Mouse (Mus musculus): ENCODE data around the gene Them7.

Them7 gene

DNA sequence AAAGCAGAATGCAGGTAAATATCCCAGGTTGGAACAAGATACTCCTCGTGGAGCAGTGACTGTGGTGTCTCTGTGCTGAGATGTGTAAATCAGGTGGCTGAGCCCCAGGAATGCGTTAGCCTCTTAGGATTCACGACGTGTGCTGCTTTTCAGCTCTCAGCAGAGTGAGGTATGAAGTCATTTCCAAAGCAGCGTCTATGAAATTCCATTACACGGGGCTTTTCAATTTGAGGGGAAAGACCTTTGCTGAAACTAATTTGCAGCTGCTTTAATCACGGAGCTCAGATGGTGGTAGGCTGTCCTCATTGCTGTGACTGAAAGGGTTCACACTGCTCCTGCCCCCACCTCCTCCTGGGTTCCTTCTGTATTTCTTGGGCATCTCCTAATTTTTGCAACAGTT, 87.9 kb downstream of the Them7 start:
- no peak for DNase-seq

- no peak for DNase-seq
Observed at GRCm38 (mm10) chr2:105313077-105313476, 89.0 kb downstream of the Them7 start.

- no peak for DNase-seq
Observed at GRCm38 (mm10) chr2:105317556-105318184, 93.5 kb downstream of the Them7 start.

GRCm38 (mm10) chr2:105326067-105326466, 101.9 kb downstream of the Them7 start:
- no peak for DNase-seq

DNA sequence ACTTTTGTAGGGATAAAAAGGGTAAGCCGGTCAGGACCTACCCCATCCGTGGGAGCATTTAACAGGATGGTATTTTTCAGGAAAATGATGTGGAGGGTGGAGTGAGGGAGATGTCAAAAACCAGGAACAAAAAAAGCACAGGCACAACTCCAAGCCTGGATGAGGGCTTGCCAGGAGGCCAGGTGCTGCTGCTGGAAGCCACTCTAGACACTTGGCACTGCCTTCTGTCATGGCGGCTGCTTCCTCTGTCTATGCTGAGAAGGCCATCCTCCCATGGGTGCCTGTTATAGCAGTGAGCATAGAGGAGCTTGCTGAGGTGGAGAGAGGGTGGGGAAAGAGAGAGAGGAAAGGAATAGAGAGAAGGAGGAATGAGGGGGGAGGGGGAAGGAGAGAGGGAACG, 105.9 kb downstream of the Them7 start:
- DNase-seq, result no peak

DNA sequence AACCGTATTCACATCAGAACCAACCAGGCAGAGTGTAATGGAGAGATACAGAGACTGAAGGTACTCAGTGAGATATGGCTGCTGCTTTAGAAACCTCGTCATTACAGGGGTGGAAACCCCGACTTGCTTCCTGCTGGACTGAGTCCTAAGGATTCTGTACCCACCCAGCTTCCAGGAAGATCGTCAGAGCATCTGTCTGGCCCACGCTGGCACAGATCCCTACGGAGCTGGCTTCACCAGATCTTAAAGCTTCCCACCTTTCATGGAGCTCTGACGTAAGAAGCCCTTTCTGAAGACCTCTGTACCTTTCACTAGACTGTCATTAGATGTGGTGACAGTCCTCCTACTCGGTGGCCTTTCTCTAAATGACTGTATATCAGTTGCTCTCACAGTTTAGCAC, 109.0 kb downstream of the Them7 start:
- no peak for DNase-seq

GRCm38 (mm10) chr2:105333976-105334713, 110.0 kb downstream of the Them7 start:
- DNase-seq, result no peak

DNA sequence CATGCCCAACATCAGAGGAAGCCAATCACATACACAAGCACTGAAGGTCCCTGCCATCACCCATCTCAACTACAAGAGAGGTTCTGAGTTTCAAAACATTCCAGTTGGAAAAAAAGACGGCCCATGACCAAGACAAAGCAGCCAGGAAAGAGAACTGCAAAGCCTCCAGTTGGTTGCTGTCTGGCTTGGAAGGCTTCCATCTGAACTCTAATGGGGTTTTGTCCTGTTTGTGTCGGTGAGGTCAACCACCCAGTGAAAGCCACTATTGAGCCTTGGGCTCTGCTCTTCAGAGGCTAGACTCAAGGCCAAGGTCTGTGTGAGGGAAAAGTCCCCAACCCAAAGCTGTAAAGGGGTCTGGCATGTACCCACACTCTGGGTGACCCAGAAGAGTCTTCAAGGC, 111.5 kb downstream of the Them7 start:
- DNase-seq, result no peak

- no peak for DNase-seq
Observed at GRCm38 (mm10) chr2:105336314-105337027, 112.4 kb downstream of the Them7 start.

GRCm38 (mm10) chr2:105337171-105337875, 113.2 kb downstream of the Them7 start:
- no peak for DNase-seq

- DNase-seq, result no peak
Observed at GRCm38 (mm10) chr2:105339993-105340392, 115.9 kb downstream of the Them7 start.

DNA sequence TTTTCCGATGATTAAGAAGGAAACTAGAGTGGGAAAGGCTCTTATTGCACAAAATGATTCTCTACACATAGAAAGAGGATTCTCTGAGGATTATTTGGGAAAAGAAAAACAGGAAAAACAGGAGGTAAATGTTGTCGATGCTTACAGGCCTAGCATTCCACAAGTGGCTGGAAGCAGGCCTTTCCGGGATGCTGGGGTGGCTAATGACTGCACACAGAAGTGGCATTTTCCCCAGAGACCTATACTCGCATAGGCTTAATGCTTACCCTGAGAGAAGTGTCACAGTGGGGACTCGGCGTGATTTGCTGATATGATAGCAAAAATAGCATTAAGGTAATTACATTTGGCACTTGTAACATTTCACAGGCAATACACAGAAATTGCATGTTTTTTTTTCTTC, 124.8 kb downstream of the Them7 start:
- no peak for DNase-seq

DNA sequence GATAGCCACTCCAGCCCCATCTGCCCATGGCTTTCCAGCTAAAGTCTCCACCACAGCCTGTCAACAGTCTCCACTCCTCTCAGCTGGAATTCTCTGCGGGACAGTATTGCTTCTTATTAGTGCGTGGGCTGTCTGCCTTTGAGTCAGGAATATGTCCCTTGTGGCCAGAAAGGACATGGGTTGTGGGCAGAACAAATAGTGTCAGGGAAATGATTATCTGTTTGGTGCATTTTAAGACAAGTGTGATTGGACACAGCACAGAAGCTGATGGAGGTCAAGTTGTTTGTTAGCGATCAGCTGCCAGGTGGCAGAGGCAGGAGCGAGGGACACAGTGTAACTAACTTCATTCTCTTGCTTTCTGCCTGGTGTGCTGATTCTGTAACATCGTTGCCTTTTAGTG, 132.7 kb downstream of the Them7 start:
- DNase-seq, result no peak

GRCm38 (mm10) chr2:105358040-105358439, 133.9 kb downstream of the Them7 start:
- no peak for DNase-seq

DNA sequence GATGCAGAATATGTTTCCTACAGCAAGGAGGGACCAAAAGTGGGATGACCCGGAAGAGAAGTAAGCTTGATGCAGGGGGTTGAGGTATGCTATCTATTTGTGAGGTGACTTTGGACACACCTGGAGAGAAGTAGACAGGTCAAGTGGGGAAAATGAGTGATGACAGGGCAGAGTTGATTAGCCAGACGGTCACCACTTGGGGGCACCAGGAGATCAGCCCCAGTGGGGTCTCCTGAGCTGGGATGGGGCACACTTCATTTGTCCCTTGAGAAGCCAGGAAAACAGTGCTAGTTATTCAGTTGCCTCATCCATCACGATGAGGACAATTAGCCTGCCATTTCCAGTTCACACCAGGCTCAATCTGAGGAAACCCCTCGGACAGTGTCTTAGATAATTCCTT, 143.5 kb downstream of the Them7 start:
- DNase-seq, result no peak

- DNase-seq, result no peak
Observed at GRCm38 (mm10) chr2:105370240-105370639, 146.1 kb downstream of the Them7 start.

DNA sequence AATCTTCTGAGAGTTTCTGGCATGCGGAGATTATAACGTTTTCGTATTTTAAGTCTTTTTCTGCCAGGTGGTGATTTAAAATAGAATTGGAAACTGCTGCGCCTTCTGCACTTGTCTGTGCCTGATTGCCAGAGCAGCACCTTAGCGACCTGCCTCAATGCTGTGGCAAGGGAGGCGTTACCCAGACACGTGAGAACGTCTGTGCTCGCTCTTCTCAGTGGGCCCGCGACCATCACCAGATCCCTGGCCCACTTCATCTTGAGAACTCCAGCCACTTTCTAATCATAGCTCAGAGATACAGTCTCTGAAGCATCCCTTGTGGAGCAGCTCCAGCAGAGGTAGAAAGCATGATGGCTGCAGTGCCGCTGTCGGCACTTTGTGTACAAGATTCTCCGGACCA, 146.6 kb downstream of the Them7 start:
- DNase-seq, result no peak

DNA sequence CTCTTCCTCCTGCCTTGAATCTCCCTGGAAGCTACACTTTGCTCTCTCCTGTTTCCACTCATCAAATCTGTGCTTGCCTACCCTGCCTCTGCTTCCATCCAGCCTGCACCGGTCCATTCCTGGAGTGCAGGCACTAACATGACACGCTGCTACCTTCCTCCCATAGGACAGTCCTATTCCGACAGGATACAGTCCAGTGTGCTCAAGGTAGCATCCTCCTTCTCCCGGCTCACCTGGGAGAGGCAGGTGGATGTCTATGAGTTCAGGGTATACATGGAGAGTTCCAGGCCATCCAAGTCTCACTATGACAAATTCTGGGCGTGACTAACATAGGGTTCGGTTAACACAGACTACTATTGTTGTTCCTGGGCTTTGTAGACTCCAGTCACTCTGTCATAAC, 148.0 kb downstream of the Them7 start:
- no peak for DNase-seq

GRCm38 (mm10) chr2:105372727-105373126, 148.6 kb downstream of the Them7 start:
- DNase-seq, result no peak

GRCm38 (mm10) chr2:105373658-105374057, 149.5 kb downstream of the Them7 start:
- DNase-seq, result no peak

GRCm38 (mm10) chr2:105375261-105375660, 151.1 kb downstream of the Them7 start:
- DNase-seq, result no peak

- DNase-seq, result no peak
Observed at GRCm38 (mm10) chr2:105375705-105376104, 151.6 kb downstream of the Them7 start.

- DNase-seq, result no peak
Observed at GRCm38 (mm10) chr2:105379682-105380081, 155.6 kb downstream of the Them7 start.
